Mouse (Mus musculus) heart, adult 11 months (tissue): ENCODE data around the gene Pcbp3.

Experiments used
- DNase-seq: peaks from one replicate; pipeline ENCODE4 v3.0.0; 2022

Gene Pcbp3

DNA sequence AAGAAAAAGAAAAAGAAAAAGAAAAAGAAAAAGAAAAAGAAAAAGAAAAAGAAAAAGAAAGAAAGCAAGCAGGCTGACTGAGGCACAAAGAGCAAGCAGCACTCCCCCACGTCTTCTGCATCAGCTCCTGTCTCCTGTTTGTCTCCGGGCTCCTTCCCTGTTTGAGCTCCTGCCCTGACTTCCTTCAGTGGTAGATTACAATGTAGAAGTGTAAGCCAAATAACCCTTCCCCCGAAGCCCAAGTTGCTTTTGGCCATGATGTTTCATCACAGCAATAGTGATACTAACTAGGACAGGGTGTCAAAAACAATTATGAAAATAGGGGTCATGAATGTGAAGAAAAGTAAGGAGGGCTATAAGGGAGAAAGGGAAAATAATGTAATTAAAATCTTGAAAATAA, 43.6 kb downstream of the Pcbp3 start:
- DNase-seq = peak; percentile 65

DNA sequence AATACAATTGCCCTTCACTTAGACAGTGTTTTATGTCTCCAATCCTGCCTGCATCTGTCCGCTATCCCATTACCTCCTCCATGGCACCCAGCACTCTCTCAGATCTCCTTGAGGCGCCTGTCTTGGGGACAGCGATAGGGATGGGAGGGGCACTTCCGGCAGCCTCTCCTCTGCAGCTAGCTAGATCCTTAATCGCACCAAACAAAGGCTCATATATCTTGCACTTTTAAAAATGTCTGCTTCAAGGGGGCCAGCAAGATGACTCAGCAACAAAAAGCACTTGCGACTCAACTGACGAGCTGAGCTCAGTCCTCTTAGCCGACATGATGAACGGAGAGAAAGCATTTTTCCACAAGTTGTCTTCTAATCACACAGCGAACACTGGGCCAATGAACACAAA, 55.3 kb downstream of the Pcbp3 start:
- no peak for DNase-seq

DNA sequence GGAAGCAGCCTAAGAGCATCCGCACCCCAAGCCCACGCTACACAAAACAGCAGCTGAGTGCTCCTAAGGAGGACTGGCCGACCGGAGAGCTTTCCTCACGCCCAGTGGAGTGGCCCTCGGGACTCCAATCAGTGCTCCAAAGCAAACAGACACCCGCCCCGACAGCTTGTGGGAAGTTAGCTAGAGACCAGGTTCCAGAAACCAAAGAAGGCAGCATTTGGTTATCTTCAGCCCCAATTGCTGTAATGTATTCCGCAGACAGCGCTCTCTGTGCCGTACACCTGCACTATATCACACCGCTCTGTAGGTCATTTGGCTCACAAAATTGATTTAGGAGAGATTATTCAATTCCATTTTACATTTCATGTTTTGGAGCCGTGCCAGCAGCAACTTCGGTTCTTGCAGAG, 55.7 kb downstream of the Pcbp3 start:
- peak; percentile 97 for DNase-seq

DNA sequence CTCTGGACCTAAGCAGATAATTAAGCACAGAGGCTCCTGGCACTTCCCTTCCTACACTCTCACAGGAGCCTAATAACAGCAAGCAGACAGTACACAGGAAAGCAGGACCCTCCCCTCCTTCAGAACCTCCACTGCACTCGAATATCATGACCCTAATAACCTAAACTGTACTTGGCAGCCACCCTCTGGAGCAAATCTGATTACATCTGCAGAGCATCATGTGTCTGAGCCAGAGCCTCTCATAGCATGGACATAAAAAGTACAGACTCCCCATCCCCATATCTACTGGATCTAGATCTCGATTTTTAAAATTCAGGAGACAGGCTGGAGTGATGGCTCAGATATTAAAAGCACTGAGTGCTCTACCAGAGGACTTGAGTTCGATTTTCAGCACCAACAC, 58.0 kb downstream of the Pcbp3 start:
- no peak for DNase-seq

DNA sequence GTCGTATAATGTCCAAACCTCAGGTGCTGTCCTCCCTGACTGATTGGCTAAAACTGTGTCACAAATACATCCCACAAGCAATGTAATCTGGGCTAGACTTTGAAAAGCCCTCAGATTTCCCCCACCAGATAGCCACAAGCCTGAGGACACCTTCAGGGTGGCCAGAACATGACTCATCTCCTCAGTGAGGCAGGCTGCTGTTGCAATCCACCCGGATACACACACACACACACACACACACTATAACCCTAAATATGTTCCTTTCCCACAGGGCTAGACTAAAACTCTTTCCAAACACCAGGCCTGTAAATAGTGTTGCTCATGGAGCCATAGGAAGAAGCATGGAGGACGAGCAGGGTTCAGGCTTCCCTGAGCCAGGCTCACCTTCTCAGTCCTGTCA, 58.6 kb downstream of the Pcbp3 start:
- DNase-seq = peak; percentile 94

DNA sequence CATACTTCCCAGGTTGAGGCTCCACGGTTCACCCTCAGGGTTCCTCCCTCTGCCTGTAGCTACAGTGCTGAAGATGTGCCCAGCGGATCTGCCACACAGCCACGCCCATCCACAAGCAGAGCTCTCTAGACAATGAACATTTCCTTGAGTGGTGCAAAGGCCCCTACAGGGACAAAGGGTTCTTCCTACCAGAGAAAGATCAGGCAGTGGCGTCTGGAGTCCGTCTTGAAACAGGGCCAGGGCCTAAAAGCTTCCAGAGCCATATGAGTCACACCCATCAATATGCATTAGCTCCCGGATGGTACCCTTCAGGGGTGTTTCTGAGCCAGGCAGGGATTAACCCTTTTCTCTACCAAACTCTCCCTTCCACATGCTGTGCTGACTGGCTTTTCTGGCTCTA, 59.1 kb downstream of the Pcbp3 start:
- peak; percentile 97 for DNase-seq

DNA sequence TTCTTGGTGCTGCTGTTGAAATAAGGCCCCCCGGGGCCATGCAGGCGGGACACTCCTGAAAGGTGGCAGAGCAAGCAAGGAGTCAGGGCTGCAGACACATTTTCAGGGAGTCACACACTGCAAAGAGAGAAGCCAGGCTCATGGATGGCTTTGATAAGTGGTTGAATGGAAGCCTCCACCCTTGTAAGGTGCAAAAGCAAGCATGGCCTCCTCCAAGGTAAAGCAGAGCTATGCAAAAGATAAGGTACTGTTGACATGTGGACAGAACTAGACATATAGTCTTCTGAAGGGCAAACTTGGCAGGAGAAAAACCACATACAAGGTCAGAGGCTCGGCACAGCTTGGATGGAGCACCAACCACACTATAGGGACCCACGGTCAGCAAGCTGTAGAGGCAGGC, 63.3 kb downstream of the Pcbp3 start:
- DNase-seq = peak; percentile 45

DNA sequence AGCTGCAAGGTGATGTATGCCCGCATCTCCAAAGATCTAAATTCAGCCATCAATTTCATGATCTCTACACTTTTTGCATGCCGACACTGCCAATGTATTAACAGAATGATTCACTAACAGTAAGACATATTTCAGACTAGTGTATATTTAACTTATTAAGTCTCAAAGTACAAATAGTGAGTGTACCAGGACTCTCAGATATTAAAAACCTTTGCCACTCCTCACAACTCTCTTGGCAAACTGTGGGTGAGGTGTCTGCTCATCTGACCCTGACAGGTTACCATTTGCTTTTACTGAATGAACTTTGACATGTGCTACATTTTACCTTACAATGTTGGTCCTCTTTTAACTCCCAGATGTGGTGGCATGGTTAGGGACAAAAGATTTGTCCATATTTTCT, 70.2 kb downstream of the Pcbp3 start:
- DNase-seq = no peak

DNA sequence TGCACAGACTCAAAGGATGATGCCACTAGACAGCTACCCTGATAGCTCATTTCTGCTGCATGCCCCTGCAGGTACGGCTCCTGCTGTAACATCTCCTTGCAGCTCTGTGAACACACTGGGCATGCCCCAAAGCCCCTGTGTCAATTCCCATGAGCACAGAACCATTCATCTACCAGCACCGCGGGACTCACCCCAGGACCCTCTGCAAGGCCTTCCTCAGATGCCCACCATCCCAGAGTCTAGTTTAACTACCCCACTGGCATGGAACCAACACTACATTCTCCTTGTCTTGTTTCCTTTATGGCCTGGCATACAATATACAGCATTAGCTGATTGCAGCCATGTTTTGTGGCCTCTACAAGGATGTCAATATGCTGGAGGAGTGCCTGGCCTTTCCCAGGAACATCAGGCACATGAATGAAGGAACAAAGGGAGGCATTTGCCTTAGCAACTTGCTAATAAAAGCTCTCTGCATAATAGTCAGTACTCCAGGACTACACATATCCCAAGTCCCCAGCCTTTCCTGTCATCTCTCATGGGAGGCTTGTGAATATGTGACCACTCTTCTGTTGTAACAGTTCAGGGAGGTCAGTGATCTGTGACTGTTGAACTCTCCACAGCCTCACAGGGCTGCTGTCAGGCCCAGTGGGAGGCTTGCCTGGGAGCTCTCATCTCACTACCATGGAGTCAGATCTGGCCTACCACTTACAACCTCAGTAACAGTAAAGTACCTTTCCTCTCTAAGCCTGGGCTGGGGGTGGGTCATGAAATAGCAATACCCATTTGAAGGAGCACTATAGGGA, 78.0 kb downstream of the Pcbp3 start:
- peak; percentile 90 for DNase-seq

DNA sequence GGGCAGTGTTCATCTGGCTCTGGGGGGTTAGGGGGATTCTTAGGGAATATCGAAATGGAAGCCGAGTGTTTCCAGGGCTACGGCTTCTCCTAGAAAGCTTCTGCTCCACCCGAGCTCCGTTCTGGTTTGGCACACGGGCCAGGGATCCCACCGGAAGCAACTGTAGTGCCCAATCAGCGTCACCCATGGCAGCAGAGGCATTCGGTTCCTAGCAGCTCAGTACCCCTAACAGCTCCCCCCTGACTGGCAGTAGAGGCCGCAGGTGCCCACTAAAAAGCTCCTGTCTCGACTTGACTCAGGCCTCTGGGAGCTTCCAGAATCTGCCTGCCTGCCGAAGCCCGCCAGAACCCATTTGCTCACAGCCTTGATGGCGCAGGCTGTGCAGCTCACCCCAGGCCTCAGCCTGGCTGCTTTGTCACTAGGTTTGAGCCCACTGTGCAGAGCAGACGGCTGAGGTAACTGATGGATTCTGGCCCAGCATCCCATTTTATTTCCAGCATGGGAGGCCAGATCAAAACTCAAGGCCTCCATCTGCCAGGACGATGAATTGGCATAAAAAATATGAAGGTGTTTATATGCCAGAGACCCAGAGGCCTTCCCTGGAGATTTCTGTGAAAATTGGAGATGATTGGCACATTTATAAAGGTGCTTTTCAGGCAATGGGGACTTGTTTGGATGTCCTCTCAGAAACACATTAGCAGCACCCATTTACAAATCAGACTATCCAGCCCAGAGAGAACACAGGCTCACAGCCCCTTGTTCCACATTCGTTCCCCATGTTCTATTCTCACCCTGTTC, 78.8 kb downstream of the Pcbp3 start:
- peak; percentile 83 for DNase-seq

DNA sequence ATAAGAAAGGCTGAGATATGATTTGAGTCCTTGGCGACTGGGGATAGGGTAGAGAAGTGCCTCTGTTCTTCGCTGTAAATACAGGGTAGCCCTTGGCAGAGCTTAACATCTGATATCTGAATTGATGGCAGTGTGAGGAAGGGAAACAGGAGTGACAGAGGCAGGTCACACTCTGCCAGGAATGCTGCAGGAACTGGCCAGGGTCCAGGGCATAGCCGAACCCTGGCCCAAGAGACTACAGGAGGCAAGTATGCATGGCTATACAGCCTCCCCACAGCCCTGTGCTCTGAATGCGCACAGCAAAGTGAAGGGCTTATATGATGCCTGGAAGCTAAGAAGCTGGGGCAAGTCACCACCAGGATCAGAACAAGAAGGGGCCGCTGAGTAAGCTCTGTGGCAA, 79.8 kb downstream of the Pcbp3 start:
- peak; percentile 82 for DNase-seq

DNA sequence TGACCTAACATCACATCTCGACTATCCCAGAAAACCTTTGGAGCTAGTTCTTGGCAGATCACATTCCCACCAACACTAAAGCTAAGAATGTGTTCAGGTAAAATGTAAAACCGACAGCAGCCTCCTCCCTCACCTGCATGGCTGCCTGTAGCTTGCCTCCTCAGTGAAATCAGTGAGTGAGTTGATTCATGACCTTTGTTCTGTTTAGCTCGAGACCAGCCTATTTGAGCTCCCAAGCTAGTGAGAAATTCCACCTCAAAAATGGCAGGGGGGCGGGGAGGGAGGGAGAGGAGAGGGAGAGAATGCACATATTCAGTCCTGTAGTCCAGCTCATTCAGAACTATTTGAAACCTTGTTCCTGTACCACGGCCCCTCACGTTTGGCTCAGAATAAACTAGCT, 86.4 kb downstream of the Pcbp3 start:
- DNase-seq = peak; percentile 28

DNA sequence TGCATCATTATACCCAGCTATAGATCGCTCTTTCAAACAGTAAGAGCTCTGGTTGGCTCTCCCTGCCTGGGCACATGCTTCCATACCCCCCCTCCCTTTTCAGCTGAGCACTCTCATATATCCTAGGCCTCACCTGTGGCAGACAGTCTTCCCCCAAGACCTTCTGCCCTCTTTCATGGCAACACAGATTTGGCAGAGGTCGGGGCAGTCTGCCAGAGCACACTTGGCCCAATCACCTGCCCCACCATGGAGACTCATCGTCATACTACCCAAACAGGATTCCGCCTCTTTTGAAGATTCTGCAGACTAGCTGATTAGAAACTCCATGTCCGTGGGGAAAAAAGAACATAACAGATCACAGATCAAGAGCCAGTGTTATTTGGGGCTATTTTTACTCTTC, 86.8 kb downstream of the Pcbp3 start:
- peak; percentile 69 for DNase-seq

DNA sequence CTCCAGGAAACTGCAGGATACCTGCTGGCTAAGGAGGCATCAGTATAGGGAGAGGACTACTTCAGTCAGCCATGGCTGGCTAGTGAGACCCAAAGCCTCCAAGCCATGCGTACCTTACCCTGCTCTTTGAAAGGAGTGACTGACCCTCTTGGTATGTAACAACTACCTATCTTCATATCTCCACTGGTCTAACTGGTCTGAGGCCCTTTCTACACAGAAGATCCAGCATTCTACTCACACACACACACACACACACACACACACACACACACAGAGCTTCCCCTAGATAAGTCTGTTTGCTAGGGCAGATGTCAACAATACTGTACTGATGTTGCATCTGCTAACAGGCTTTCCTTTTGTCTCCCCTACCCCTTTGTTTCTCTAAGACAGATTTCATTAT, 87.3 kb downstream of the Pcbp3 start:
- DNase-seq = no peak

DNA sequence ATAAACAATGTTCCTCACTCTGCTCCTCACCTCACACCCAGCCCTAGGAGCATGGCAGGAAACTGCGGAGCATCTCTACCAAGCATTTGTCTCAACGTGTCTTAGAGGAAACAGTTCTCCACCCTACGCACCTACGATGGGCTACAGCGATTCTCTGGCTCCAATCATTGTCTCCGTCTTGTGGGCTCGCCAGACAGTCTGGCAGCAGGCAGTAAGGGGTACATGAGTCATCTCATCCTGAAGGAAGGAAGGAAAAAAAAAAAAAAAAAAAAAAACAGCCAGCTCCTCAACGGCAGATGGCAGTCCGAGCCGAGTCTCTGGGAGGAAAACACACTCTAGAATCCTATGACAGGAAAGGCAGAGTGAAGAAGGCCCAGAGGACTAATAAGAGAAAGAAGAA, 87.7 kb downstream of the Pcbp3 start:
- peak; percentile 82 for DNase-seq

DNA sequence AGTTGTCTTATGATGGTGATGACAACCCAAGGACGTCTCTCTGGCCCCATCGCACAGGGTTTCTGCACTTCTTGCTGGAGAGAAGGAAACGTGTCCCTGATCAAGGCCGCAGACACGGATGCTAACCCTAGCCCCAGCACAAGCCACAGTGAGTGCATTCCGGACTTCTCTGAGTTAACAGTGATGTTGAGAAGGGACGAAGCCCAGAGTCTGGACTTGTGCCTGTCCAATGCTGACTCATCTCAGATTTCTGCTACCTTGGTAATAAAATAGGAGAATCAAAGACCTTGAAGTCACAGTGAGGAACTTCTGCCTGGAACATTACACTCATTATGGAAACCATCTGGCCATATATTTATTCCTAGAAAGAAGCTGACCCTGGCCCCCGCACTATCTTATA, 89.0 kb downstream of the Pcbp3 start:
- DNase-seq = peak; percentile 28

DNA sequence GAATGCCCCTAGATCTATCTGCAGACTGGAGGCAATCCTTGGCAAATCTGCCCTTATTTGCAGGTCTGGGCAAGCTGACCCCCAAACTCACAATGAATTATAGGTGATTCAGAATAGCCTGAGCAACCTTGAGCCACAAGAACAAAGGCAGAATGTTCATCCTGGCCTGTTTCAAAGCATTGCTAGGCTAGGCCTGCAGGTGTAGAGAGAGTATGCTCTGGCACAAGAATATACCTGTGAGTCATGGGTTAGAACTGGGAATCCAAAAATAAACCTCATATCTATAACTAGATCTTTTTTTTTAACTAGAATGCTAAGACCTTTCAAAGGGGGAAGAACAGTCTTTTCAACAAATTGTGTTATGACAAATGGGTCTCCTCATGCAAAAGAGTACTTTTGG, 95.8 kb downstream of the Pcbp3 start:
- peak; percentile 35 for DNase-seq

DNA sequence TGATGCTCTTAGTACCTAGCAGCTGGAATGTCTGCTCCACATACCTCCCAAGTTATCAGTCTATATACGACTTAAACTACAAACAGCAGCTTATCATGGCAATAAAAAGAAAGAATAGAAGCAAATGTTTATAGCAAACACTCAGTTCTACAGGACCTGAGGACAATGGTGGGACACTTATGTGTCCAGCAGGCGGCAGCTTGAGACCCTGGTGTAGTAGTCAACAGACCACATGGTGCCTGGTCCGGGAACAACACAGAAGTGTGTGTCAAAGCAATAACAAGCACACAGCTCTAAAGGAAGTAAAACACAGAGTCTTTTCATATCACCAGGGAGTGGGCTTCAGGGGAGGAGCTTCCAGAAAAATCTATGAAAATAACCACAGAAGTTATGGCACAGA, 100.7 kb downstream of the Pcbp3 start:
- peak; percentile 9 for DNase-seq

DNA sequence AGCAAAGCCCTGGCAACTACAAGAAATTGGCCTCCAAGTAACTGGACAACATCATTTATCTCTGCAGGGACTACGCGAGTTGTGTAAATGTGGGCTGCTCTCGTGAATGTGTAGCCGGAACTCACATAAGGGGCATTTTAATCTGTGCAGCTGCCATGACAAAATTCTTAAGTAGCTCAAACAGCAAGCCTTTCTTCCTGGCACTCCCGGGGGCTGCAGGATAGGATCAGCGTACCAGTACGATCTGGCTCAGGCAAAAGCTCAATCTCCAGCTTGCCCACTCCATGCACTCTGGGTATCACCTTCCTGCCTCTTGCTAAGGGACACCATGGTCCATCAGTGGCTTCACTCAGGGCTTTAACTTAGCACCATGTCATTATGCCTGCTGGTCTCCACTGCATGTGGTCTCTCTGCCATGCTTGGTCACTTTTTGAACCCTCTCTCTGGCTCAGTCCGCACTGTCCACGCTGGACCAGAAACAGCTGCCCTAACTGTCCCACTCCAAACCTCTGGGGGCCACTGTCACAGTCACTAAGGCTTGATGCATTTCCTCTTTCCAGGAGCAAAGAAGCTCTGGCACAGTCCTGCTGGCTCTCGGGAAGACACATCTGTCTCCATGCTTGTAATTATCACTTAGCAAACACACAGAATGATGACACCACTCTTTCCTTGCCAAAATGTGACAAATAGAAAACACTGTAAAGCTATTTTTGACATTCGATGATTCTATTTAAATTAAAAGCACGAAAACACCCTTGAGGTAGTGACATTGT, 102.1 kb downstream of the Pcbp3 start:
- DNase-seq = peak; percentile 82

DNA sequence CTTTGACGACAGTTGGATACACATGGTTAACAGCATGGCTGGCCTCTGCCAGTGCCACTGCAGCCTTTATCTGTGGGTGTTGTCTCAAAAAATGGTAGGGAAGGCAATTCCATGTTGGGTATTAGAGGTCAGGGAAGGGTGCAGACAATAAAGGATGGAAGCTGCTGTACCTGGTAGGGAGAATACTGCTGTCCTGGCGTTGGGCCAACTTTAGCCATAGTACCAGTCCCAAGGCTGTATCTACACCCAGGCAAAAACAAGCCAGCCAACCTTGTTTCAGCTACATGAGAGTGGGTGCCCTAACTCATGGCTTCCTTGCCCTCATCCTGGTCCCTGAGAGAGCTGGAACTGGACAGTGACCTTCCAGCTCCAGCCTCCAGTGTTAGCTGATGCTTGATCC, 103.8 kb downstream of the Pcbp3 start:
- DNase-seq = peak; percentile 78

DNA sequence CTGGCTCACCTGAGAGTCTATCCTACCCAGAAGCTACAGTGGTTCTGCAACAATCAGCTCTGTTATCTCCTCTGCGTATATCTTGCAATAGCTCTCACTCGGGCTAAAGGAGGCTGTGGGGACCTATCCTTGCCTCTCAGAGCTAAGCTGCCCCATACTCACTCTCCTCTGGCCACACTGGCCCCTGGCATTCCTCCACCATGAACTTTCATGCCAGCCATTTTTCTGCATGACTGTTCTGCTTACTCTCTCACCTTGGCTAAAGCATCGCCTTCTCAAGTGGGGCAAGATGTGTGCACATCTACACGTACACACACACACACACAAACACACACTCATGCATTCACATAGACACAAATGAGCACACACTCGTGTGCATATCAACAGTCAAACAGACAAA, 115.2 kb downstream of the Pcbp3 start:
- peak; percentile 36 for DNase-seq

DNA sequence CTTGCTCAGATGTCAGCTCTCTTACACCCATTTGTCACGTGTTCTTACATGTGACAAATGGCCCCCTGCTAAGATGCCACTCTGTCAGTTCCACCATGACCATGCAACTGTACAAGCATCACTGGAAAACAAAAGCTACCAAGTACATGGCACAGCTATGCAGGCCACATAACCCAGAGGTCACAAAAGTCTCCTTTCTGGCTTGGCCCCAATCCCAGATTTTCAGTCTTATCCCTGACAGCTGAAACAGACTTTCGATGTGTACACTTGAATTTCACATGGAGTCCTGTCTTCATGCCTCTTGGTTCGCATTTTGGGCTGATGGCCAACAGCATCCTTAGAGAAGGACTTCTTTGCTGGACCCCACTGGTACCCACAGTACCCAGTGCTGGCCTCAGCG, 116.8 kb downstream of the Pcbp3 start:
- DNase-seq = peak; percentile 57

DNA sequence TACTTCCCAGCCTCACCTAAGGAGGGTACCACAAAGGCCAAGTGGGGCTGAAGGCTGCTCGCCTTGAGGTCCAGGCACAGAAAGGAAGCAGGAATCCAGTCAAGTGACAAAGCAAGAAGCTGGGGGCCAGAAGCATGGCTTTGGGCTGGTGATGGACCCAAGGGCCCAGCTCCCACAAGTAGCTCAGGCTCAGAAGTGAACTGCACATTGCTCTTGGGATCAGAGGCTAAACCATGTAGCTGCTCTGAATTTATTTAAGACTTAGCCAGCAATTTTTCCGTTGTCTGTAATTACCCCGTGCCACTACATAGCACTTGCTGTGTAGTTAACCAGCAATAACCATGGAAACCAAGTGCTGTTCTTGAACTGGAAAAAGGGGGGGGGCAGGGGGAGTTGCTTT, 117.3 kb downstream of the Pcbp3 start:
- peak; percentile 62 for DNase-seq

DNA sequence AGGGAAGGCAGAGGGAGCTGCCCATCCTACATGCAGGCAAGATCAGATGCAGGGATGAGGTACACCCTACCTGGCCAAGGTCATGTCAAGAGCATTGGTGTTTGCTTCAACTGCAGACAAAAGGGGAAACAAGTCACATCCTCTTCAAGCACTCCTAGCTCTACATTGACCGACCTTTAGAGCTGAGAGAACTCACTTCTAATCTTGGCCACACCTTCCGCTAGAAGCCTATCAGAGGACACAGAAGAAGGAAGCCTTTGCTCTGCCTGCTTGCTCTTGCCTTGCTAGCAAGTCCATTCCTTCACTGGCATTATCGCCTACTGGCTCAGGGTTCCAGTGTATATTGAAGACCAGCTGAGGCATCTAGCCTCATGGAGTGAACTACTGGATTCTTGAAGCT, 119.6 kb downstream of the Pcbp3 start:
- peak; percentile 46 for DNase-seq
